Mouse (Mus musculus) neural tube, embryonic 11.5 days (tissue): ENCODE results near the gene Fam170b. TPM values are rescaled to one million over a fixed set of nuclear protein-coding genes. Genes with fewer than 3 reads are reported as not detected.

ENCODE experiments used
- ATAC-seq: fragments of 200-750 bp; cut with Nextera tagmentation; 2 replicates; pipeline ENCODE4 v1.8.0; 2017; ENCODE audit warnings: moderate number of reproducible peaks, mild to moderate bottlenecking, moderate TSS enrichment, moderate library complexity; ENCODE audit not compliant: insufficient read depth, low FRiP score, low TSS enrichment
- DNase-seq: peaks from one replicate; pipeline ENCODE4 v3.0.0-alpha.2; 2015; ENCODE audit warnings: low spot score
- H3K27ac ChIP-seq: fragments of 300-500 bp; sonication (generic); 2 replicates; pipeline ENCODE4 v1.5.1; 2014; ENCODE audit warnings: low read depth, mild to moderate bottlenecking, low read length
- H3K27me3 ChIP-seq: fragments of 300-500 bp; sonication (generic); 2 replicates; pipeline ENCODE4 v1.6.1; 2014; ENCODE audit warnings: mild to moderate bottlenecking, low read length, mixed read lengths; ENCODE audit not compliant: control insufficient read depth, insufficient read depth
- H3K36me3 ChIP-seq: fragments of 300-500 bp; sonication (generic); 2 replicates; pipeline ENCODE4 v1.6.1; 2014; ENCODE audit warnings: mild to moderate bottlenecking, low read length, moderate library complexity, mixed read lengths; ENCODE audit not compliant: control insufficient read depth, insufficient read depth
- H3K4me1 ChIP-seq: fragments of 300-500 bp; sonication (generic); 2 replicates; pipeline ENCODE4 v1.6.1; 2014; ENCODE audit warnings: low read length, mixed read lengths; ENCODE audit not compliant: control insufficient read depth, insufficient read depth
- H3K4me2 ChIP-seq: fragments of 300-500 bp; sonication (generic); 2 replicates; pipeline ENCODE4 v1.6.1; 2014; ENCODE audit warnings: low read depth, mild to moderate bottlenecking, moderate library complexity
- H3K4me3 ChIP-seq: fragments of 300-500 bp; sonication (generic); 2 replicates; pipeline ENCODE4 v1.5.1; 2014; ENCODE audit warnings: low read depth, low read length
- H3K9ac ChIP-seq: fragments of 300-500 bp; sonication (generic); 2 replicates; pipeline ENCODE4 v1.6.1; 2014; ENCODE audit warnings: mild to moderate bottlenecking, low read length
- H3K9me3 ChIP-seq: fragments of 300-500 bp; sonication (generic); 2 replicates; pipeline ENCODE4 v1.6.1; 2016; ENCODE audit warnings: low read length; ENCODE audit not compliant: control insufficient read depth
- WGBS: fragments of 180-500 bp; shearing (Covaris S2); extraction: QIAGEN DNeasy Blood & Tissue Kit; methylation state at CpG from one replicate; pipeline ENCODE4 v1.1.7; 2014; 5-methylcytosine and 5-hydroxymethylcytosine counted together
- polyA plus RNA-seq: library from polyadenylated mRNA; unstranded; fragments of >200 nt; fragmentation: Nextera tagmentation; extraction: Ambion mirVana; gene quantifications from 2 replicates; pipeline ENCODE4 v1.2.1, GENCODE M21; 2014

The Fam170b gene
- polyA plus RNA-seq, 1 experiment from 2014 or later, result not detected

DNA sequence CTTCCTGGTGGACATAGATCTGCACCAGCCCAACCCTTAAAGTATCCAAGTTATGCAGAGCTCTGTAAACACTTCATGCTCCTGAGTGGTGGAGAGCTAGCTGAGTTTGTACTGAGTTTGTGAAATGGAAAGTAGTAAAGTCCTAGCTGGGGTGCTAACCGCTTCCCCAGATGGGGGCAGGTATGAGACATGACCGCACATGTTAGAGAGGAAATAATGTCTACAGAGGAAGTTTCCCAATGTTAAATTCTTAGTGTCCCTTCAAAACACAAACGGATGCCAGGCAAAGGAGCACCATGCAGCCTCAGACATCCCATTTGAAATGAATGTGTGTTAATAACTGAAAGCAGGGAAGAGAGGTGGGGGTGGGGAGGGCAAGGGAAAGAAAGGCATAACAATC, 9.9 kb upstream of the Fam170b start:
- Histone ChIP-seq H3K36me3 (no peaks in the 10 kb centered on the region), H3K4me1 (no peaks in the 10 kb centered on the region; the same call in 1 of the 2 replicates), H3K27me3 (no peaks in the 10 kb centered on the region), H3K9ac (no peak overlapping the region), H3K27ac (no peak overlapping the region), H3K4me2 (no peak overlapping the region), H3K9me3 (no peaks in the 10 kb centered on the region), H3K4me3 (no peak overlapping the region)
- no peak for ATAC-seq
- WGBS, result 89% methylated on average over 3 of the region's 3 CpGs
- DNase-seq, result no peak

DNA sequence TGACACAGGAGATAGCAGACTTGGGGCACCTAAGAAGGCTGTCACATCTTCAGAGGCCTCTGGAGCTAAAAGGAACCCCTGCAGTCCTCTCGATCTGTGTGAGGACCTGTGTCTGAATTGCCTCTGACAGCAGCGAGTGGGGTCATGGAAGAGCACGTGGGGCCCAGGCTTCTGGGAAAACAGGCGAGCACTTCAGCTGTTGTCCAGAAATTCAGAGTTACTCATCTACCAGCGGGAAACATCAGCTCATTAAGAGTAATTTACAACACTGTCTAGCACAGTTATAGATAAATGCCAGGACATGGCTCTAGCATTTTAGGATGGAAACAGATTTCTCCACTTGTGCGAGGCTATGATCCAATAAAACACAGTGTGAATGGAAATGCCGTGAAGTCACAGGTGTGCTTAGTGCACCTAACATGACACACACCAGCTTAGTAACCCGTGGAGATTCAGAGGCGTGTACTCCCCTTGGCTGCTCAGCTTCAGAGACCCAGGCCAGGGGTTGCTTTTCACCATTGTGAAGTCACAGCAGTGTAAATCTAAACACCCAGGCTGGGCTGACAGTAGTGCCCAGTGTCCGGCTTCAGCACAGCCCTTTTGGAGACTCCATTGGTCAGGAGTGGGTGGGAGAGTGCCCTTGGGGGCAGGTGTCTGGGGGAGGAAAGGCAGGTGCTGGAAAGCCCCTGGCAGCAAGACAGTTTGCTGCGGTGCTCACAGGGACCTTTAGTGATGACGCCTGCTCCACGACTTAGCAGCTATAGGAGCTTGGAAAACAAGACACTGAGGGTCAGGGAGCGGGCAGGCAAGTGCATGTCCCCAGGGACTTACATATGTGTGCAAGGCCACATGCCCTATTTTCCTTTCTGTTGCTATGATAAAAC, 9.3 kb upstream of the Fam170b start:
- H3K27ac ChIP-seq, result no peak overlapping the region
- no peak for DNase-seq
- H3K4me2 ChIP-seq, result no peak overlapping the region
- H3K9me3 ChIP-seq, result no peaks in the 10 kb centered on the region
- no peak overlapping the region for H3K4me3 ChIP-seq
- ATAC-seq, result no peak
- no peaks in the 10 kb centered on the region for H3K36me3 ChIP-seq
- WGBS, result 52% methylated on average over 14 of the region's 14 CpGs
- no peak overlapping the region for H3K9ac ChIP-seq
- no peaks in the 10 kb centered on the region; the same call in 1 of the 2 replicates for H3K4me1 ChIP-seq
- H3K27me3 ChIP-seq, result no peaks in the 10 kb centered on the region

DNA sequence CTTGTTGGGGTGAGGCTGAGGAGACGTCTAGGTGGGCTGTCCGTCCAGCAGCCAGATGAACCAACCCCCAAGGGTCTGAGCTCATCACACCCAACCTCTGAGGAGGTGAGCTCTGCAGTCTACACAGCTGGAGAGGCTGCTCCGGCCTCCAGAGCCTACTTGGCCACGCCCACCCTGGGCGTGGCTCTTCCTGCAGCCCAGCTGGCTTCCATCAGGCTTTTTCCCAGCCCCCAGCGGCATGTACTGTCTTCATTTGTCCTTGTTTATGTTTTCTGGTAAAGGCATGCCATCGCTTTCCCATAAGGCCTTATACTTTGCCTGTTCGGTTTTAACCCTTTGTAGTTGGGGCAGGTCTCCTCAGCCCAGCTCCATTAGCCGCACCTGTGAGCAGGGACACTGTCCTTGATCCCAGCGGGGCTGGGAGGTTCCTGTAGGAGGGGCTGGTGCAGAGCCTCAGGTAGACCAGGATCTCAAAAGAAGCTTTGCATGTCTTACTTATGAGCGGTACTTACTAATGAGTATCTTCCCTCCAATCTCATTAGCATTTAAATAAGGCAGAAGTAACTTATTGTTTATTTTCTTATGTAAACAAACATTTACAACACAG, 8.2 kb upstream of the Fam170b start:
- Histone ChIP-seq H3K9me3 (no peaks in the 10 kb centered on the region), H3K4me1 (no peaks in the 10 kb centered on the region; the same call in 1 of the 2 replicates), H3K9ac (no peak overlapping the region), H3K27me3 (no peaks in the 10 kb centered on the region), H3K27ac (no peak overlapping the region), H3K36me3 (no peaks in the 10 kb centered on the region), H3K4me2 (peak overlapping the region; percentile 17; the same call in 1 of the 2 replicates), H3K4me3 (no peak overlapping the region)
- WGBS, result 4% methylated on average over 11 of the region's 11 CpGs
- ATAC-seq (peak; percentile 45; the same call in 1 of the 2 replicates), DNase-seq (peak; percentile 76)

DNA sequence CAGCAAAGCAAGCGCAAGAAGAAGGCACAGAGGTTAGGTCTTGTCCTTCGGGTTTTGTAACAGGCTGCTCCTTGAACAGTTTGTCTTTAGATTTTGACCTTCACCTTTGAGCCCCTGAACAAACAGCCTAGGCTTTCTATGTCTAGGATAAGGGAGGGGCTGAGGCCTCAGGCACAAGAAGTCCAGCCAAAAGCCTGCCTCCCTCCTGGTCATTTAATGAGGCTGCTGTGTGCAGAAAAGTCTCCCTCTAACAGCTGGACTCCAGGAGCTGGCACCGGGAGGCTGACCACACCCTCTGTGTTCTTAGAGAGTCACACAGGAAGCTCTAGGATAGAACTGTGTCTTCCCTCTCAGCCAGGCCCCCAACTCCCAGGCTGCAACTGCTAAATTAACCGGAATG, 6.6 kb upstream of the Fam170b start:
- H3K4me2 ChIP-seq, result no peak overlapping the region
- H3K9ac ChIP-seq, result no peak overlapping the region
- no peaks in the 10 kb centered on the region for H3K9me3 ChIP-seq
- no peak overlapping the region for H3K4me3 ChIP-seq
- no peak for ATAC-seq
- 70% methylated on average over 4 of the region's 4 CpGs for WGBS
- H3K27ac ChIP-seq, result no peak overlapping the region
- H3K27me3 ChIP-seq, result no peaks in the 10 kb centered on the region
- no peaks in the 10 kb centered on the region; the same call in 1 of the 2 replicates for H3K4me1 ChIP-seq
- DNase-seq, result no peak
- no peaks in the 10 kb centered on the region for H3K36me3 ChIP-seq

DNA sequence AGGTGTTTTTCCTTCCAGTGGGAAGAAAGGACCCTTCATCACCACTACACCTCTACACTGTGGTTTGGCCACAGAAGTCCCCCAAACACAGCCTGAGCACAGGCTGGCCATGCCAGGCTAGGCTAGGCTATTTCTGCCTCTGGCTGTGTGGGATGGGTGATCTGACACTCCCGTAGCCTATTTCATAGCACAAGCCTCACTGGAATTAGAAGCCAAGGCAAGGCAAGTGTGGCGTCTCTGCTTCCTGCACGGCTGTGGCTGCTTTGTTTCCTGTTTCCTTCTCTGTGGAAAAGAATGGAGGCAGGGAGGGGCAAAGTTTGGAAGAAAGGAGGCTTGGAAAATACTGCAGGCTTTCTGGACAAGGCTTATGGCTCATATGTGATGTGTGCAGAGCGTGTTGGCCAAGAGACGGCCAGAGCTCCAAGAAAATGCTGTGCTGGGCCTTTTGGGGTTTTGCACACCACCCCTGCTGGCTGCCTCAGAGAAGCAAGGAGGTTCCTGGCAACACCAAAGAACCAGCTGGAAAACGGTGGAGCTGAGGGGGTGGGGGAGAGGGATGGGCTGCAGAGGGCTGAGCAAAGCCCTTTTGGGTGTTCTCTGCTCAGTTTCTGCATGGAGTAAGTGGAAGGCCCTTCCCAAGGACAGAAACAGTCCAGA, 5.6 kb upstream of the Fam170b start:
- ATAC-seq, result no peak
- no peak overlapping the region for H3K27ac ChIP-seq
- WGBS, result 57% methylated on average over 6 of the region's 6 CpGs

DNA sequence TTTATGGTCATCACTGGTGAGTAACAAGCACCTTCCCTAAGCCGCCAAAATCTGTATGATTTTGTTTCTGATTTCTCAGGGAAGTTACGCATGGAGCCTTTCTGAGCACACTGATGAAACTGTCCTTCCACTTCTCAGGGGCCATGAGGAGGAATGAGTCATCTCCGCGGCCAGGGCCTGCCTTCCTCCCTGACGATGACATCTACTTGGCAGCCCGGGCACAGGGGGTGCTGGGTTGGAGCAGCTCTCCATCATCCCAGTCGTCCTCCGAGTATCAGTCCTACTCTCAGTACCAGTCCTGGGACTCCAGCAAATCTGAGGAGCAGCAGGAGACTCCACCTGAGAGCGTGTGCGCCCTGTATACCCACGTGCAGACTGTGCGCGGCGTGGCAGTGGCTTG, 1.4 kb downstream of the Fam170b start:
- ATAC-seq, result no peak
- Histone ChIP-seq H3K4me1 (no peaks in the 10 kb centered on the region), H3K9ac (no peak overlapping the region), H3K27ac (no peak overlapping the region), H3K4me3 (no peak overlapping the region), H3K9me3 (no peaks in the 10 kb centered on the region), H3K4me2 (no peak overlapping the region), H3K27me3 (no peaks in the 10 kb centered on the region), H3K36me3 (no peaks in the 10 kb centered on the region)
- DNase-seq, result no peak
- 92% methylated on average over 14 of the region's 14 CpGs for WGBS

More for the DNA sequence above, 5.6 kb upstream of the Fam170b start:
- H3K27me3 ChIP-seq, result no peaks in the 10 kb centered on the region
- H3K36me3 ChIP-seq, result no peaks in the 10 kb centered on the region
- no peaks in the 10 kb centered on the region for H3K9me3 ChIP-seq
- H3K4me1 ChIP-seq, result no peaks in the 10 kb centered on the region; the same call in 1 of the 2 replicates
- no peak overlapping the region for H3K4me2 ChIP-seq
- no peak overlapping the region for H3K9ac ChIP-seq
- no peak overlapping the region for H3K4me3 ChIP-seq
- no peak for DNase-seq

DNA sequence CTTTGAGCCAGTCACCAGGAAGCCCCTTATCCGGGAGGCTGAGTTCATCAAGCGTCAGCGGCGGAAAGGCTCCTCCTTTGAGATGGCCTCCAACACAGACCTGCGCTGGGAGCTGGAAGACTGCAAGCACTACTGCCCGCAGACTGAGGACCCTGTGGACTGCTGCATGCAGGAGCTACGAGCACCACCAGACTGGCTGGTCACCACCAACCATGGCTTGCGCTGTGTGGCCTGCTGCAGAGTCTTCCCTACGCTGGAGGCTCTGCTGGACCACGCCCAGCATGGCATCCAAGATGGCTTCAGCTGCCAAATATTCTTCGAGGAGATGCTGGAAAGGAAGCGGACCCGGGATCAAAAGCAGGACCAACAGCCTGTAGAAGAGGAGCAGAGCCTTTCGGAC, 1.8 kb downstream of the Fam170b start:
- Histone ChIP-seq H3K4me3 (no peak overlapping the region), H3K9ac (no peak overlapping the region), H3K36me3 (no peaks in the 10 kb centered on the region), H3K4me2 (no peak overlapping the region), H3K9me3 (no peaks in the 10 kb centered on the region), H3K4me1 (no peaks in the 10 kb centered on the region), H3K27ac (no peak overlapping the region), H3K27me3 (no peaks in the 10 kb centered on the region)
- 93% methylated on average over 14 of the region's 14 CpGs for WGBS
- DNase-seq, result no peak
- ATAC-seq, result no peak

DNA sequence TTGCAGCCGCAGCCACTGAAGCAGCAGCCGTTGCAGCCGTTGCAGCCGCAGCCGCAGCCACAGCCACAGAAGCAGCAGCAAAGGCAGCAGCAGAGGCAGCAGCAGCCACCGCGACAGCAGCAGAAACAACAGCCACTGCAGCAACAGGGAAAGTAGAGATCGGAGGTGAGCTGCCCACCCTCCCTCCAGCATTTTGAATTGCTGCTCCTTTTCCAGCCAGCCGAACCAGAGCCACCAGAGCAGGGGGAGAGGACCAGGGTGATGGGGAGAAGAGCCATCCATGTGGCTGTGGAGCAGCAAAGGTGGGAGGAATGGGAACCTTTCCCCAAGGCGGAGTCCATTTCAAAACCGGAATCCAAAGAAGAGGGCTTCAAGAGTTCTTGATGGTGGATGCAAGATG, 2.4 kb downstream of the Fam170b start:
- H3K4me2 ChIP-seq, result no peak overlapping the region
- ATAC-seq, result no peak
- H3K4me3 ChIP-seq, result no peak overlapping the region
- H3K9ac ChIP-seq, result no peak overlapping the region
- H3K36me3 ChIP-seq, result no peaks in the 10 kb centered on the region
- WGBS, result 94% methylated on average over 11 of the region's 11 CpGs
- H3K27ac ChIP-seq, result no peak overlapping the region
- no peak for DNase-seq
- H3K27me3 ChIP-seq, result no peaks in the 10 kb centered on the region
- H3K4me1 ChIP-seq, result no peaks in the 10 kb centered on the region
- no peaks in the 10 kb centered on the region for H3K9me3 ChIP-seq
